Mouse (Mus musculus) kidney, embryonic 16.5 days (tissue): ENCODE measurements at regions not wholly inside any gene's neighbourhood (a gene's known extent, or its start where the extent isn't known, plus 50 kb on each side); places are given as distances from the start of the nearest gene placed in this dataset.
A peak's percentile ranks its signal among the peaks of the same experiment; 100 is the strongest.

ENCODE experiments used
- ATAC-seq: fragments of 200-750 bp; cut with Nextera tagmentation; 2 replicates; pipeline ENCODE4 v1.8.0; 2017; ENCODE audit warnings: moderate TSS enrichment; ENCODE audit not compliant: low FRiP score, low TSS enrichment
- H3K27ac ChIP-seq: fragments of 300-500 bp; sonication (generic); 2 replicates; pipeline ENCODE4 v1.5.1; 2014; ENCODE audit warnings: low read length
- H3K27me3 ChIP-seq: fragments of 300-500 bp; sonication (generic); 2 replicates; pipeline ENCODE4 v1.6.1; 2014; ENCODE audit warnings: low read length, control low read depth, mixed read lengths; ENCODE audit not compliant: insufficient read depth
- H3K36me3 ChIP-seq: fragments of 300-500 bp; sonication (generic); 2 replicates; pipeline ENCODE4 v1.6.1; 2014; ENCODE audit warnings: low read length, control low read depth, mixed read lengths; ENCODE audit not compliant: insufficient read depth
- H3K4me1 ChIP-seq: fragments of 300-500 bp; sonication (generic); 2 replicates; pipeline ENCODE4 v1.6.1; 2014; ENCODE audit warnings: low read length, control low read depth, mixed read lengths; ENCODE audit not compliant: insufficient read depth
- H3K4me2 ChIP-seq: fragments of 300-500 bp; sonication (generic); replicated peaks from 2 replicates; pipeline ENCODE4 v1.6.1; 2014; ENCODE audit warnings: low read depth, low read length
- H3K4me3 ChIP-seq: fragments of 300-500 bp; sonication (generic); 2 replicates; pipeline ENCODE4 v1.5.1; 2014; ENCODE audit warnings: mild to moderate bottlenecking, low read length
- H3K9ac ChIP-seq: fragments of 300-500 bp; sonication (generic); replicated peaks from 2 replicates; pipeline ENCODE4 v1.6.1; 2014; ENCODE audit warnings: low read length
- H3K9me3 ChIP-seq: fragments of 300-500 bp; sonication (generic); 2 replicates; pipeline ENCODE4 v1.6.1; 2016; ENCODE audit warnings: low read length, control low read depth
- WGBS: fragments of 180-500 bp; shearing (Covaris S2); extraction: QIAGEN DNeasy Blood & Tissue Kit; methylation state at CpG from one replicate; pipeline ENCODE4 v1.1.7; 2014; 5-methylcytosine and 5-hydroxymethylcytosine counted together

DNA sequence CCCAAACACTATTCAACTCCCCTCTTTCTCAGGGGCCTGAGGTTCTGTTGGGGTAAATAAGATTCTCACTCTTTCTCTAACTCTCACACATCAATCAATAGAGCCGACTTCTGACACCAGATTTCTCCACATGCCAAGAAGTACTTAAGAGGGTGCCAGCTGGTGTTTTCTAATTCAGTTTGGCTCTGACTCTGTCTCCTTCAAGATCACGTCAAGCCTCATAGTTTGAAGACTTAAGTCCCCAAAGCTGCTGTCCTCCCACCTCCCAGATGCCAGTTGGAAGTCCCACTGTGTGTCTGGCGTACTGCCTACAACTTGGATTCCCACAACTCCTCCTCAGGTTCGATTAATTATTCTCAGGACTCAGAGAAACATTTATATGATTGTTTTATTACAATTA lies 54.6 kb upstream of the Abcd3 start:
- H3K9me3 ChIP-seq, result no peaks in the 10 kb centered on the region

DNA sequence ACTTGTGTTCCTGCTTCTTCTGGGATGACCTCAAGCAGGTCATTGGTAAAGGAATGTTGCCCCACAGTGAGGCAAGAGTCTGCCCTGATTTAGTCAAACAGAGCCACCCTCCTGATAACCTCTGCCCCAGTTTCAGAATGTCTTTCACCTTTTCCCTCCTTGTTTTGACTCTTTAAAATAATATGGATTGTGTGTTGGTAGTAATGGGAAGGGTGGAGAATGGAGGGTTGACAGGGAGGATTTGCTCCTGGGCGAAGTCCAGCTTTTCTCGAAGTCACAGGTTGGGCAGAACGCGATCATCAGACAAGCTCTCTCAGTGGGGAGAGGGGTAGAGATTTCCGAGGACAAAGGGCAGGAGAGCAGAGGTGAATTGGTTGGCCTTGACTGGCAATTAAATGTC lies 52.2 kb upstream of the Abcd3 start:
- Histone ChIP-seq H3K4me2 (no peak overlapping the region), H3K27ac (no peak overlapping the region), H3K27me3 (no peaks in the 10 kb centered on the region), H3K36me3 (no peaks in the 10 kb centered on the region), H3K4me1 (no peaks in the 10 kb centered on the region), H3K9me3 (no peaks in the 10 kb centered on the region), H3K4me3 (no peak overlapping the region), H3K9ac (no peak overlapping the region)
- peak; percentile 57; the same call in 1 of the 2 replicates for ATAC-seq
- WGBS, result 55% methylated on average over 5 of the region's 5 CpGs

More for the DNA sequence above, 54.6 kb upstream of the Abcd3 start:
- WGBS, result 68% methylated on average over 4 of the region's 4 CpGs
- no peak overlapping the region for H3K27ac ChIP-seq
- H3K4me2 ChIP-seq, result no peak overlapping the region
- H3K4me3 ChIP-seq, result no peak overlapping the region
- H3K36me3 ChIP-seq, result no peaks in the 10 kb centered on the region
- ATAC-seq, result no peak
- no peak overlapping the region for H3K9ac ChIP-seq
- H3K27me3 ChIP-seq, result no peaks in the 10 kb centered on the region
- H3K4me1 ChIP-seq, result no peaks in the 10 kb centered on the region

- H3K4me2 ChIP-seq, result no peak overlapping the region
Measured at GRCm38 (mm10) chr3:121864734-121865445, 49.8 kb upstream of the Abcd3 start.

More at GRCm38 (mm10) chr3:121864734-121865445, 49.8 kb upstream of the Abcd3 start:
- Histone ChIP-seq H3K27me3 (no peaks in the 10 kb centered on the region), H3K9ac (no peak overlapping the region), H3K9me3 (no peaks in the 10 kb centered on the region), H3K4me3 (no peak overlapping the region), H3K27ac (peak overlapping the region; percentile 85), H3K4me1 (no peaks in the 10 kb centered on the region), H3K36me3 (no peaks in the 10 kb centered on the region)
- 49% methylated on average over 8 of the region's 8 CpGs for WGBS
- 0 out of 2 replicates have a peak, but pooled peaks have one; percentile 71 for ATAC-seq
